Mouse (Mus musculus) spleen, adult 18-20 months (tissue): Measurements from ENCODE around the gene H2-Ob.
A peak's percentile ranks its signal among the peaks of the same experiment; 100 is the strongest.

Source experiments
- DNase-seq, 2 experiments: peaks; one replicate each; pipeline ENCODE4 v3.0.0; 2022; ENCODE audit warnings: mixed read lengths in 2 of 2

The H2-Ob gene

DNA sequence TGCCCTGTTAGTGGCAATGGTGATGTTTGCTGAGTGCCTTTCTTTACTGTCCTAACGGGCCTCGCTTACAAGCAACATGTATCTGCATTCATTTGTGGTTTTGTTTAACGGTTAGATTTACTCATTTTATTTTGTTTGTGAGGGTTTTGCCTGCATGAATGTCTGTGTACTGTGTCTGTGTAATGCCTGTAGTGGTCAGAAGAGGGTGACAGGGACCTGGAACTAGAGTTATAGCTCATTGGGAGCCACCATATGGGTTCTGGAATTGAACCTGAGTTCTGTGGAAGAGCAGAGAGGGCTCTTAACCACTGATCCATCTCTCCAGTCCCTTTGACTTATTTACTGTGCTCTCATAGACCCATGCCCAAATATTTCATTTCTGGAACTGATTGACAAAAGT lies 8.3 kb downstream of the H2-Ob start:
- no peak for DNase-seq

DNA sequence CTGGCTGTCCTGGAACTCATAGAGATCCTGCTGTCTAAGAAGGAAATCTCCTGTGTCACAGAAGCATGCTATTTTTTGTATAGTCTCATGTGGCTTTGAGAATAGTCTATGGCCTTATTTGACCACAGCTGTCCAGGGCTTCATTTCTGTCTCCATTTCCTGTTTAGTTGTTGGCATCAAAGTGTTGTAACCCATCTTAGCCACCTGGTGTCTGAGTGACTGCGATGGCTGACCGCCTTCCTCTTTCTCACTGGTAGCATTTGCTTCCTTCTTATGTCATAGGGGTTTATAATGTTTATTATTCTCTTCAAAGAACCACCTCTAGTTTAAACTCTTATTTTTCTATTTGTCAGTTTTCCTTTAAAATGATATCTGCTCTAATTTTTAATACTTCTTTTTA lies 10.1 kb downstream of the H2-Ob start:
- peak in 1 of 2 experiments; percentile 24 for DNase-seq

DNA sequence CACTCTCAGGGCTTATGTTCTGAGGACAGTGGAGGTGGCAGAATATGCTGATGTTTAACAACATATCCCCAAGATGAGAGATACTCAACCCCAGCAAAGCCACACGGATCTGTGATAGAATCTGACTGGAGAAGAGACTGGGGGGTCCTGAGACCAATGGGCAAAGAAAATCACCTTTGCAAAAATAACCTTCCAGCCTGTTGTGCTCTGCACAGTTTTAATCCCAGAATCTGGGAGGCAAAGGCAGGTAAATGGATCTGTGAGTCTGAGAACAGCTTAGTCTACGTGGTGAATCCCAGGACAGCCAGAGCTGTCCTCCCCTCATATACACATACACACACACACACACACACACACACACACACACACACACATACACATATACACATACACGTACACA lies 10.7 kb downstream of the H2-Ob start:
- DNase-seq = peak in 1 of 2 experiments; percentile 1

DNA sequence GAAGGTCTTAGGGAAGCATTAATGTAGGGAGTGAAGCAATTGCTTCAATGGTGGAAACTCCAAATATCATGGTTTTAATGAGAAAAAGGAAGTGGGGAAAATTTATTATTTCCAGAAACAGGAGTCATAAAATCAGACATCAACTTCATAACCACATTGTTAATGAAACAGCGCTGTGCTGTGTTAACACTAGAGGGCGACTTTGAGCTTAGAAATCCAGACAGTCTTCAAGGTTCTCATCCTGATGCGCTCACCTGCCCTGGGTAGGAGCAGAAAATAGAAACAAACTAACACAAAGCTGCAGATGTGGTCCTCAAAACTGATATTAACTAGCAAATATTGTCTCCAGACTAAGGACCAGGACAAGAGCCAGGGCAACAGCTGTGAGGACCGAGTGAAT lies 11.2 kb downstream of the H2-Ob start:
- DNase-seq = peak in 1 of 2 experiments; percentile 49

DNA sequence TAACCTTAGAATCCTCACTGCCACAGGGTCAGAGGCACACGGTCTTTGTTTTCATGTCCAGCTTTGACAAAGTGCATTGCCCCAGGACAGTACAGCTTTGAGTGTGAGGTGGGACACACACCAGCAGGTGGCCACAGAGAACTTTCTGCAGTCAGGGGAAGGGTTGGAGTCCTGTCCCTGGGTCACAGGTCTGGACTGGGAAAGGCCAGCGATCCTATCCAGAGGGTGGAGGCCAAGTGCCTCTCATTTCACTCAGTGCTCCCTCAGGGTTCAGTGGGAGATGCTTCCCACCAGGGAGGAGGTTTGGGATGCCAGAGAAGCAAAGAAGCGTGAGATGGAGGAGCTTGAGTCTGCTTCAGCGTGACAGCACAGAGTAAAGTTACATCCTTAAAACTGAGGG lies 13.0 kb downstream of the H2-Ob start:
- no peak for DNase-seq

DNA sequence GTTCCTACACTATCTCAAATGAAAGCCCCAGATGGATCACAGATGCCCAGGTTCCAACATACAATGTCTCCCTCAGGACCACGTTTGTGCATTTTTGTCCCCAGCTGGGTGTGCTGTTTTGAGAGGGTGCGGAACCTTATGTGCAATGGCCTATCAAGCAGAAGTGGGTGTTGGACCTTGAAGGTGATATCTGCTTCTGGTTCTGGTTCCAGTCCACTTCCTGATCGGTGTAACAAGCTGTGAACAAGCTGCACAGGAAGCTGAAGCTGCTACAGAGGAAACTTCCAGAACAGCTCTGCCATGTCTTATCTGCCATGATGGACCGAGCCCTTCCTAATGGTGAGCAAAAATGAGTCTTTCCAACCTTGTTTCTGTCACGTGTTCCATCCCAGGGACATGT lies 17.8 kb downstream of the H2-Ob start:
- no peak for DNase-seq

DNA sequence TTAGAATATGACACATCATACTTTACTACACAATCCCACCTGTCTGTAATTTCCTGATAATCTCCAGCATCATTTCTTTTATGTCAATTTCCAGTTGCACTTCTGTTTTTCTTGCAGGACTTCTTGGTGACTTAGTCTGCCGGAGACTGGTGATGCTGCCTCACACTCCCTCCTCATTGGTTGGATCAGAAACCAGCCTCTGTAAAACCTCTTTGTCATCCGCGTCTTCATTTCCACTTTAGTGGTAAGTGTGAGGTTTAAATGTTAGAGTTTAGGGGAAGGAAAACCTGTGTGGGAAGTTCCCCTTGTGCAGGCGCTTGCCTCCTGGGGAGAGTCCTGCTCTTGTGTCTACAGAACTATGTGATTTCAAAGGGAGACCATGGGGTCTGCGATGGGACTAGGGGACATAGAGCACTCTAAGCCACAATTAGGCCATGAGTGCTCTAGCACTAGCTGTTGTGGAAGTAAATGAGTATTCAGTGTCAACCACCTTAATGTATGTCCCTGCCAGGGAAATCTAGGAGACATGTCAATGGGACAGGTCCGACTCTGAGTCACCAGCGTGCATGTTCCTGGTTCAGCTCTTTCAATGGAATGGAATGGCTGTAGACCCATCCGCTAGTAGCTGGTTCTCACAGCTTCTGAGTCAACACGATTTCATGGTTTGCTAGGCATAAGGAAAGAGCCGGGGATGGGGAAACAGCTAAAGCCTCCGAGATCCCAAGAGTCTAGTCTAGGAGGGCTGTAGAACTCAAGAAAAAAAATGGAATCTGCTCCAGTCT lies 19.1 kb downstream of the H2-Ob start, which contains the start of gene H2-Ab1:
Gene H2-Ab1 (plus strand): TSS at position 96 of the 782 bp plus-strand sequence.
- DNase-seq = peak; percentile 93 to 98

DNA sequence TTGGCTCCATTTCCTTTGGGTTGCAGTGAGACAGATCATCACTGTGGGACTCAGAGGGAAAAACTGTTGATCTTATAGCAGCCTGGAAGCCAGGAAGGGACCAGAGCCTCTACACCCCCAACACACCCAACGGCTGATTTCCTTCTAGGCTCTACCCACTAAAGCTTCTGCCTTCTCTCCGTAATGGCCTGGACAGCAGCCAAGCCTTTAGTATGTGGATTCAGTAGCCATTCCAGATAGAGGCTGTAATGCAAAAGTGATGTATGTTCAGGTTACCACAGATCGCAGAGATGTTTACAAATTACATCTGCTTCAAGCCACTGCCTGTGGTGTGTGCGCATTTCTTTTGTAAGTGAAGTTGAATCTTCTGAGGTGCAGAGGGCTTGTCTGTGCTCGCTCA lies 21.8 kb downstream of the H2-Ob start:
- DNase-seq = no peak

DNA sequence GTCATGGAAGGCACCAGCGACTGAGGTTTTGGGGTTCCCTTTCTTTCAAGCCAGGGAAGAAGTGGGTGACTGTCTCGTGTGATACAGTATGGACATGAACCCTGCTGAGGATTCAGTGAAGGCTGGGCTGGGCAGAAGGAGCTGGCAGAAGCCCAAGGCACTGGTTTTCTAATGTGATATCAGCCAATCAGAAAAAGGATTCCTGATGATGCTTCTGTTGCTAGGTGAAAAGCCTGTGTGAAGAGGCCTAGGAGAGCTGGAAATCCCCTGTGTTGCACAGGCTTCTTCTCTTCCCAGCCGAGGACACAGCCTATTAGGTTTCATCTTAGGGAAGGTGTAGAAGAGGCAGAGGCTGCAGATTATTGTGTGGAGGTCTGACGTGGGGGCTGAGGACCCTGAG lies 22.8 kb downstream of the H2-Ob start:
- peak; percentile 67 to 76 for DNase-seq

DNA sequence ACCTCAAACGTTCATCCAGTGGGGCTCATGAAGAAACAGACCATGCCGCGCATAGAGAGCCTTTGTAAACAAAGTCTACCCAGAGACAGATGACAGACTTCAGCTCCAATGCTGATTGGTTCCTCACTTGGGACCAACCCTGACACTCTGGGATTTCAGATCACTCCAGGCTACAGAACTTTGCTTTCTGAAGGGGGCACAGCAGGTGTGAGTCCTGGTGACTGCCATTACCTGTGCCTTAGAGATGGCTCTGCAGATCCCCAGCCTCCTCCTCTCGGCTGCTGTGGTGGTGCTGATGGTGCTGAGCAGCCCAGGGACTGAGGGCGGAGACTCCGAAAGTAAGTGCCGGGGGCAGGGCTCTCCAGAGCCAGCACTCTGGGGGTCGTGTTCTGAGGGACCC lies 24.4 kb downstream of the H2-Ob start:
- peak; percentile 67 to 80 for DNase-seq

DNA sequence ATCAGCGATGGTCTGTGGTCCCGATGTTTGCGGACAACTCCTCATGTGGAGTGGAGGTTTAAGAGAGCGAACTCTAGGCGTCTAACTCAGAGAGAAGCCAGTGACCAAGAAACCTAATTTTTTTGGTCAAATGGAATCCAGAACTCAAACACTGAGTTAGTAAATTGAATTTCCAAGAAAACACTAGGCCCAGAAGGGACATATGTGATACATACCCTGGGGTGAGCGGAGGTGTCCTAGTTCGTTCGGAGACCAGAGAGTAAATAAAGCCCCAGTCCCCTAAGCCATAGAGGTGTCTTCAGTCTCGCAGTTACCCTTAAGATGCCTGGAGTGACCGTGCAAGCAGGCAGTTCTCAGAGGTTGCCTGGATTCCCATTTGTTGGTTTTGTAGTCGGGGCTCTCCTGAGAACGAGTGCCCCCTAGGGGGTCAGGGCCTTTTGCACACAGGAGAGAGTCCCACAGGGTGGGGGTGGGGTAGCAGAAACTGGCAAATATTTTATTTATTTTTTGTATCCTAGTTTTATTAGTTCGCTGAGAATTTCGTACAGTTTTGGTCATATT lies 25.2 kb downstream of the H2-Ob start:
- DNase-seq = peak; percentile 58 to 64

DNA sequence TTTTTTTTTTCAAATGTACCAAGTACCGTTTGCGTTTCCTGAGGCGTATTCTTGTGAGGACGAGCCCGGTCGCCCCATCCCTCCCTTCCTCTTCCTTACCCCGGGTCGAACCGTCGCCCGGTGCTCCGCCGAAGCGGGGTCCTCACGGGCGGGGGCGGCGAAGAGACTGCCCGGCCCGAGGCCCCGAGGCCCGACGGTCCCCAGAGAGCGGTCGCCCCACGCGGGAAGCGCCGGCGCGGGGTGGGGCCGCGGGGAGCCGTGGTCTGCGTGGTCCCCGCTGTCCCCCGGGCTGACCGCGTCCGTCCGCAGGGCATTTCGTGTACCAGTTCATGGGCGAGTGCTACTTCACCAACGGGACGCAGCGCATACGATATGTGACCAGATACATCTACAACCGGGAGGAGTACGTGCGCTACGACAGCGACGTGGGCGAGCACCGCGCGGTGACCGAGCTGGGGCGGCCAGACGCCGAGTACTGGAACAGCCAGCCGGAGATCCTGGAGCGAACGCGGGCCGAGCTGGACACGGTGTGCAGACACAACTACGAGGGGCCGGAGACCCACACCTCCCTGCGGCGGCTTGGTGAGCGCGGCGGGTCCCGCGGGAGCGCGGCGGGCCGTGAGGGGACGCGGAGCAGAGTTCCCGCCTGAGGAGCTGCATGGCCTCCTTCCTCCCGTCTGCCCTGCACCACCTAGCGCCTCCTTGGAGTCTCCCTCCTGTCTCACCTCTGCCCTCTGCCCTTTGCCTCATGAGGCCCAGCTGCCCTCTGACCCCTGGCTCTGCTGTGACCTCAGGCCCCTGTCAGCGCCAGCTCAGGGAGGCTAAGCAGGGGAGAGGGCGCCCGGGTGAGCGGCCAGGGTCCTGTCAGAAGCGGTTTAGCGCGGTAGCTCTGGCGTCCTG lies 26.0 kb downstream of the H2-Ob start:
- peak; percentile 53 to 57 for DNase-seq

DNA sequence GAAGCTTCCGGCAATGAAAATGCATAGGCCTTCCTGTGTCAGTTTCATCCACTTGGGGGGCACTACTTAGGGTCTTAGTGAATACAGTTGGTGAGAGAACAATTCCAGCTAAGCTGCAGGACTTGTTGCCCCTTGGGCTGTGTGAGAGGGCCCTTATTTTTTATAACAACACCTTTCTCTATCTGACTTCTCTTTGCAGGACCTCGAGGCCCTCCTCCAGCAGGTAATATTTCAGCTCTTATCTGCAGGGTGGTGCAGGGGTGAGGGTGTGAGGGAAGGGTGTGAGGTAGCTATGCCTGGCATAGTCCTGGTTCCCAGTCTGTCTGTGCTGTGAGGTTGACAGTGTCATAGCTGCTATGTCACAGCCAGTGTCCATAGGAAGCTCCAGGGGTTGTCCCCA lies 29.6 kb downstream of the H2-Ob start:
- DNase-seq = no peak

DNA sequence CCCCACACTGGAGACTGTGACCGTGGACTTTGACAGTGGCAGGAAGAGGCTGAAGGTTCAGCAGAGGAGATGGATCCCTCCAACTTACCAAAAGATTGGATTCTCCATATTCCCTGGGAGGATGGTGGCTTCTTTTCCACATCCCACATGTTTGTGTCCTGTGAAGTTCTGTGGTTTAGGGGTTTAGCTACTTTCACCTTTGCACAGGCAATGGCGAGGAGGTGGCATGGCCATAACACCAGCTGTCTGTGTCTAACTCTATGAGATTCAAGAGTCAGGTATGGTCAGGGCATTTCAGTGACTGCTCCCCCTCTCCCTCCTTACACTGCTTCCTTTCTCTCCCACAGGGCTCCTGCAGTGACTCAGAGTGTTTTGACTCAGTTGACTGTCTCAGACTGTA lies 30.0 kb downstream of the H2-Ob start:
- DNase-seq = no peak

DNA sequence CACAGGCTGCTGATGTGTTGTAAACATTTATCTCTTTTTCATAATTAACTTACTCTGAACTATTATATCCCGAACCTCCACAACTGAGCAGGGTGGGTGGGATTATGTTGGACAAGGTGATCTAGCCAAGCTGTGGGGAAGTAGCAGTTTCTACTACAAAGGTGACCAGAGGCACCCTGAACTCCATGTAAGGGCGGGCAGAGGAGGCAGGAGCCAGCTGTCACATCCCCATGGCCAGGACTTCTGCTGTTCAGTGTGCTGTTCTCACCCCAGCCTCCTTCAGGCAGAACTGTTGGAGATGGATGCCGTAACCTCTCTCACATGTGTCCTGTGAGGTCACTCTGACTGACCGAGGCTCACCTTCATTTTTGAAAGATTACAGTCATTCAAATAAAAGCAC lies 31.1 kb downstream of the H2-Ob start:
- no peak for DNase-seq

DNA sequence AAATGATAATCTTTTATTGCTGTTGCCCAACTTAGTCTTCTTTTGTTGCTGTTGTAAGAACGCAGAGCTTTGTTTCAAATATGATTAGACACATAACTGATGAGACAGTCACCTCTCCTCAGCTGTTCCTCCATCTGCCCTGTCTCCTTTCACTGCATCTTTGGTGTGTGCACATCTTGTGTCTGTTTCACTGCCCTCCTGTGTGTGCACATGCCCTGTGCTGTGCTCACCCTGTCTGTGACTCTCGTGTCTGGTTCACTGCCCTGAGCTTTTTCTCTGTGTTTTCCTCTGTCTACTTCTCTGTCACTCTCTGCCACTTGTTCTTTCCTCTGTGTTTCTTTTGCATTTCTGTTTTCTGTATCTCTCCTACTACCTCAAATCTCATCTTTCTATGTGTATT lies 31.5 kb downstream of the H2-Ob start:
- DNase-seq = no peak

DNA sequence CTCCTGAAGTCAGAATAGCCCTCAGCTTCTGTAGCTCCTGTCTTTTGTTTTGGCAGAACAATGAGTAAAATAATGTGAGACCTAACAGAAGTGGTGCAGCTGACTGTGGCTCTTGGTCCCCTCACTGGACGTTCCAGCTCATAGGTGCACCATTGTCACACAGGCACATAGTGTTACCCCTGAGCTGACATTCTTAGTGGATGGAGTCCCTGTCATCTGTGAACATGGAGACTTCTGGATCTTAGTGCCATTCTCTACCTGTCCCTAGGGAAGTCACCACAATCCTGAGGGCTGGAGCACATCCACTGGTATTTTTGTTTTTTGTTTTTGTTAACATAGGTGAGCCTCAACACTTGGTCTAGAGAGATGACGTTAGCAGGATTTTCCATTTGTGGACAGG lies 32.2 kb downstream of the H2-Ob start:
- DNase-seq = no peak

DNA sequence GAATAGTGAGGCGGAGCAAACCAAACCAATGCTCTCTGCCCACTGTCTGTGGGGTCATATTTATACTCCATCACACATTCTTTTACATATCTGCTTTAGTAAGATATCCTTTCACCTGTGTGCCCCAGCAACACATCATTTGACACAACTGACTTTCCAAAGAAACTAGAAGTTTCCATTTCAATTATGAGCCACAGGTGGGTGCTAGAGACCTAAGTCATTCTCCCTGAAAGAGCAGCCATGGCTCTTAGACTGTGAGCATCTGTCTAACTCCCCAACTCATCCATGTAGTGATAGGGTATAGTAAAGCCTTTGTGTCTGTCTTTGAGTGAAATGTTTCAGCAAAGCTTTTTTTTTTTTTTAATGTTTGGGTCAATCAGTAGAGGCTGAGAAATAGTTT lies 33.4 kb downstream of the H2-Ob start:
- DNase-seq = no peak

DNA sequence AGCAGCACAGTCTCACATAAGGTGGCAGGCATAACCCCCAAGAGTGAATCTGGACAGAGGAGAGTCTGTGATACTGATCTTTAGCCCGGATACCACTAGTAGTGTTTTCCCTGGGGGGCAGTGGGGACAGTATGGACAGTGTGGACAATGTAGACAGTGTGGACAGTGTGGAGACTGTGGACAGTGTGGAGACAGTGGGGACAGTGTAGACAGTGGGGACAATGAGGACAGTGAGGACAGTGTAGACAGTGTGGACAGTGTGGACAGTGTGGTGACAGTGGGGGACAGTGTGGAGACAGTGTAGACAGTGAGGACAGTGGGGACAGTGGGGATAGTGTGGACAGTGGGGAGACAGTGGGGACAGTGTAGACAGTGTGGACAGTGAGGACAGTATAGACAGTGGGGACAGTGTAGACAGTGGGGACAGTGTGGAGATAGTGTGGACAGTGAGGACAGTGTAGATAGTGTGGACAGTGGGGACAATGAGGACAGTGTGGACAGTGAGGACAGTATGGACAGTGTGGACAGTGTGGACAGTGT lies 41.9 kb downstream of the H2-Ob start:
- DNase-seq = no peak

DNA sequence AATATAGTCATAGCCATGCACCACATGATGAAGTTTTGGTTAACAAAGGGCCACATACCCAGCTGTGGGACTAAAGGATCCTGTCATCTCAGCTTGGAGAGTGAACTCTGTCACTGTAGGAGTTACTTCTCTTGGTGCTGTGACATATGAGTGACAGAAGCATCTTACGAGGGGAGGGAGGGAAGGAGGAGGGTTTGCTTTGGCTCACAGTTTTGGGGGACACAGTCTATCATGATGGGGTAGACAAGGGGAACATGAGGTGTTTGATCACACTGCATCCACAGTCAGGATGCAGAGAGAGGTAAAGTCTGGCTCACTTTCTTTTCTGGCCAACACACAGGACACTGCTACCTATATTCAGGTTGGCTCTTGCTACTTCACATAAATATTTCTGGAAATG lies 43.1 kb downstream of the H2-Ob start:
- DNase-seq = no peak

DNA sequence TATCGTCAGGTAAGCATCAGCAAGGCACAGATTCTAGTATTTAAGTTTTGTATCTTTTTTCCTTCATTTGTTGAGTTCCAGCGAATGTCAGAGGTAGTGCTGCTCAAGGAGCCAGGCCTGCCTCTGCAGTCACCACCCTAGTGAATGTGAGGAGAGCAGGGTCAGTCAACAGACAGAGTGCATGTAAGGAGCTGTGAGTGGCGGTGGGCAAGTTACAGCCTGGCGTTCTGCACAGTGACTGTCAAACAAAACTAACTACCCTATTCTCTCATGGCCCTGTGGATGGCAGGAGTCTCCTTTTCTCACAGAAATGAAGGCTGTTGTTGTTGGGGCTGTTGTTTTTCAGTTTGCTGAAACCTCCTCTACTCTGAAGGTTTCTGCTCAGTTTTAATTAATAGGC lies 46.7 kb downstream of the H2-Ob start:
- DNase-seq = no peak

DNA sequence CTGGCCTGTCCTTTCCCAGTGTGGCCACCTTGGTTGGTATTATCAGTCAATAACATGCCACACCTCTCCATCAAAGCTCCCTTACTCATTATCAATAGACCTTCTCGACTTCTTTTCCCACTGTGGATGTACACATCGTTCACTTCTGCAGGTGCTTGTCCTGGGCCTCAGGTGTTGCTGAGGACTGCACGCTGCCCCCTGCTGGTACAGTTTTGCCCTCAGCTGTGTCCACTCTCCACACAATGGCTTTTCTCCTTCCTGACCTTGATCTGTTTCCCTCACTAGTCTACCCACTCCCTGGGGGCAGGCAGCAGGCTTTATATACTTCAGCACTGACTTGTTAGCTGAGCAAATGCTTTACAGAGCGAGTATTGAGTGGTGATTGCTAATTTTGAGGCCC lies 47.1 kb downstream of the H2-Ob start:
- peak; percentile 62 to 76 for DNase-seq

DNA sequence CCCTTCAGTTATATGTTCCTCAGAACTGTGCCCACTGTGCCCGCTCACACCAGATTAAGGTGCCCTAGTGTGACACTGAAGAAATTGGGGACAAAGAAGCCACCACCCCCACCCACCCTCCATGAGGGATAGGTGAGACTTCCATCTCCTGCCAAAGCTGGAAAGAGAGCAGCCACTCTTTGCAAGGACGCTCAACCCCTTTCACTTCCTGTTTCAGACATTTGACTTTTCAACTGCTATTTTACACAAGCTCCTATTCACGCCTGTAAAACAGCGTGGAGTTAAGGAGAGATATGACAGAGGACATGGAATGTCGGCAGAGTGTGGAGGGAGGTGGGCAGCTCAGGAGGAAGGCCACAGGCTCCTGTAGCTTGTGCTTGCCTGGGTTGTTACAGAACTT lies 47.8 kb downstream of the H2-Ob start:
- DNase-seq = no peak
